Comparison of ENCODE assay signal across 8 mouse cellular contexts in the genomic region with DNA sequence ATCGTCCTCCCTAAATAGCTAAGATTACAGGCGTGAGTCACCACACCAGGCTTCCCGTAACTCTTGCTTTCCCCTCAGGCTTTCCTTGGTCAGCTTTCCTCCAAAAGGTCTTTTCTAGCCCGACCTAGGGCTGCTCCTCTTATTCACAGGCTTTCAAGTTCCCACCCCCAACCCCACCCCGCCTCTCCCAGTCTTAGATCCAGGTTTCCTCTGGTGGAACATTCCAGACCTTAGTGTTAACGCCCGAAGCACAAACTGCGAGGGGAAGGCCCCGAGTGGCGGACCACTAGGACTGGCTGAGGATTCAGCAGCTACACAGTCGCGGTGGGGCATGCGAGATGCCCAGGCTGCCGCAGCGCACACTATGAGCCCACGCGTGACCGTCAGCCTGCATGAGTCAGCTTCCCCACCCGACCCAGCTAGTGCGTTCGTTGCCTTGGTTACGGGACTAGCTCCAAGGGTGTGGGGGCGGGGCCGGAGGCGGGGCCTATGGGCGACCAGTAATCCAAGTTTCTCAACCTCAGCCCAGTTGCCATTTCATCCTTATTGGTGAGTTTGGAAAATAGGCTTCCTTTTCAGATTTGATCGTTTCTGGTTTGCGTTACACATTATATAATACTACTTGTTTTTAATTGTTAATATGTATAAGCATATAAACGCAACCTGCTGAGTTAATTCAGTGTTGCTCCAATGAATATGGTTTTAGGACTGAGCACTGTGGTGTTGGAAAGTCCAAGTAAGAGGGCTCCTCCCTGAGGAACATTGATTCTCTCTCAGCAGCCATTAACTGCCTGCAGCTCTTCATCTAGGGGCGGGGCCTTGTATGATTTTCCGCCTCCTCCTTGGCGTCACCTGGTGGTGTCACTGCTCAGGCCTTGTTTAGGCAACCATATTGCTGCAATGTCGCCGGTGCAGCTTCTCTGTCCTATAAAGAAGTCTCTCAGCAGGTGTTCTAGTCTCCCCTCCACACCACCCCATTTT. TPM values are rescaled to one million over a fixed set of nuclear protein-coding genes. Genes with fewer than 3 reads are reported as not detected.
A peak's percentile ranks its signal among the peaks of the same experiment; 100 is the strongest.
DNase-seq lines count a peak whose midpoint lies in the region; ATAC-seq lines count a peak whose summit lies in the region.

No protein-coding gene starts in this region.

- DNase-seq in NIH3T3 (ENCODE audit: low read depth), result peak; percentile 100
- DNase-seq in cerebellum, postnatal 10 days, result peak; percentile 97 to 98
- peak; percentile 95 to 96 for DNase-seq in frontal cortex, postnatal 10 days (ENCODE audit: low spot score in 2 of 2)
- peak; percentile 95 for DNase-seq in layer of hippocampus, postnatal 36 days
- DNase-seq in lung, postnatal 36 days, result peak; percentile 98
- DNase-seq in retina, postnatal 1 day, result peak; percentile 95
- peak; percentile 93 to 96 for DNase-seq in urinary bladder, adult 18-20 months (ENCODE audit: low spot score in 2 of 2)

- H3K4me2 ChIP-seq in hindbrain, embryonic 13.5 days, result peak overlapping the region; percentile 63

- peak; percentile 87 for ATAC-seq in hindbrain, embryonic 13.5 days (ENCODE audit: low FRiP score)

- H3K9me3 ChIP-seq in hindbrain, embryonic 13.5 days, result no peaks in the 10 kb centered on the region

- peak overlapping the region; percentile 84 for H3K27ac ChIP-seq in hindbrain, embryonic 13.5 days

- peaks cover 4% of the 10 kb centered on the region for H3K36me3 ChIP-seq in hindbrain, embryonic 13.5 days

- peak overlapping the region; percentile 44 for H3K4me3 ChIP-seq in hindbrain, embryonic 13.5 days

- peaks cover 40% of the 10 kb centered on the region for H3K4me1 ChIP-seq in hindbrain, embryonic 13.5 days (replicated peaks)

- peaks cover 3% of the 10 kb centered on the region; the same call in 1 of the 2 replicates for H3K27me3 ChIP-seq in hindbrain, embryonic 13.5 days

- peak overlapping the region; percentile 63 for H3K9ac ChIP-seq in hindbrain, embryonic 13.5 days

- 2% methylated on average over 34 of the region's 34 CpGs for WGBS in hindbrain, embryonic 13.5 days

RNA-seq across cellular contexts. Expression of a gene that starts 2.8 kb away (rescaled TPM):
- 7.8 and 8.4 TPM in 2 replicates for polyA plus RNA-seq in hindbrain, embryonic 13.5 days (2015; fragmentation: Nextera tagmentation; extraction: Ambion mirVana)
- total RNA-seq in layer of hippocampus, postnatal 36 days (2021), result 1 to 10 TPM; 2.9 to 3.1 TPM

RNA-seq across cellular contexts. Expression of a gene that starts 8.5 kb away (rescaled TPM):
- polyA plus RNA-seq in hindbrain, embryonic 13.5 days (2015; fragmentation: Nextera tagmentation; extraction: Ambion mirVana), result 361 and 374 TPM in 2 replicates
- total RNA-seq in layer of hippocampus, postnatal 36 days (2021), result 100 to 1,000 TPM; 731 to 778 TPM

RNA-seq across cellular contexts. Expression of a gene that starts 23.7 kb away (rescaled TPM):
- 189 and 200 TPM in 2 replicates for polyA plus RNA-seq in hindbrain, embryonic 13.5 days (2015; fragmentation: Nextera tagmentation; extraction: Ambion mirVana)
- total RNA-seq in layer of hippocampus, postnatal 36 days (2021), result 100 to 1,000 TPM; 174 to 188 TPM

RNA-seq across cellular contexts. Expression of a gene that starts 23.7 kb away (rescaled TPM):
- 42.6 and 51.2 TPM in 2 replicates for polyA plus RNA-seq in hindbrain, embryonic 13.5 days (2015; fragmentation: Nextera tagmentation; extraction: Ambion mirVana)
- 1 to 10 TPM in 1 of 2 experiments, under 1 TPM in 1; 0.38 to 1.2 TPM for total RNA-seq in layer of hippocampus, postnatal 36 days (2021)

RNA-seq across cellular contexts. Expression of a gene that starts 26.1 kb away (rescaled TPM):
- 4.0 and 6.3 TPM in 2 replicates for polyA plus RNA-seq in hindbrain, embryonic 13.5 days (2015; fragmentation: Nextera tagmentation; extraction: Ambion mirVana)
- total RNA-seq in layer of hippocampus, postnatal 36 days (2021), result 1 to 10 TPM in 1 of 2 experiments, under 1 TPM in 1; 1.00 to 3.5 TPM

Comparison
In these comparisons a context has a peak if more than half of its experiments do, and no peak if none do; other contexts are left out.
1. Peak in every context shown above with its lines: DNase-seq, ATAC-seq, H3K4me3 ChIP-seq and H3K27ac ChIP-seq.